Mouse (Mus musculus) brain, embryonic 14.5 days (tissue): ENCODE measurements around the gene Gna13.

Source experiments
- CTCF ChIP-seq: fragments of 200-500 bp; IDR thresholded peaks from 2 replicates; pipeline ENCODE4 v1.5.1; 2012; ENCODE audit warnings: inconsistent platforms, mild to moderate bottlenecking, moderate library complexity, borderline replicate concordance; ENCODE audit not compliant: insufficient read depth, insufficient read length; ENCODE audit errors: extremely low read depth
- POLR2A ChIP-seq: fragments of 200-500 bp; IDR thresholded peaks from 2 replicates; pipeline ENCODE4 v1.6.1; 2012; ENCODE audit warnings: mild to moderate bottlenecking, inconsistent platforms, borderline replicate concordance; ENCODE audit not compliant: poor library complexity, insufficient read depth, insufficient read length, severe bottlenecking; ENCODE audit errors: extremely low read depth

DNA sequence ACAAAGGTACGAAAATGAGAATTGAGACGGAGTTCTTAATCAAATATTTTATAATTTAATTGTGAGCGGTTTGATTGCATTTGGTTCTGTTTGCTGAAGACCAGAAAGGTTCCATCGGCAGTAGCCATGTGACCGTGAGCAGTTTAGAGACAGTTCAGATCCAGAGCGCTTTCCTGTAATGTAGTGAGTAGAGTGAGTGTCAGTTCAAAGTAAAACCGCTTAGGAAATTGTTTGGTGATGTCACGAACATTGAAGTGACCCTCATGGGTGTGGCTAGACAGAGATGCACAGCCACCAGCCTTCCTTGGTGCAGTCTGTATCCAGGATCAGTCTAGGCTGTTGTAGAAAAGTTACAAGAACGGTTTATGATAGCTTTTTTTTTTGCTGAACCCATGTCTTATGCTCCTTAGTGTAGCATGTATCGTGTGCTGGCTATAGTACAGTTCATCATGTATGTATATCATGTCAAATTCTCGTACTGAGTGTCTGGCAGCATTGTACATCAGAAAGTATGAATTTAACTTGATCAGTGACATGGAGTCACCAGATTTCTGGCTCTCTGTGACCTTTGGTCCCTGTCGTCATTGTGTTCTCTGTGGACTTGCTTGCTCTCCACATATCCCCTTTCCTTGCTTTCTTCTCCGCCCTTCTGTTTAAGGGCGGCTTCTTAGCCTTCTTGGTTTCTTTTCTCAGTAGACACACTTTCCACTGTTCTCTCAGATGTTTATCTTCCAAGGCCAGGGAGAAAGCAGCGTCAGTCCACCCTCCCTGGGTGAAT, 4.4 kb downstream of the Gna13 start:
- TF ChIP-seq CTCF (no peak), POLR2A (no peak)
